Mouse (Mus musculus): Measurements from ENCODE around the gene Gltpd2. TPM values are rescaled to one million over a fixed set of nuclear protein-coding genes. Genes with fewer than 3 reads are reported as not detected.

The Gltpd2 gene
- total and polyA plus RNA-seq, 3 experiments: 0.06 TPM; not detected in 2

DNA sequence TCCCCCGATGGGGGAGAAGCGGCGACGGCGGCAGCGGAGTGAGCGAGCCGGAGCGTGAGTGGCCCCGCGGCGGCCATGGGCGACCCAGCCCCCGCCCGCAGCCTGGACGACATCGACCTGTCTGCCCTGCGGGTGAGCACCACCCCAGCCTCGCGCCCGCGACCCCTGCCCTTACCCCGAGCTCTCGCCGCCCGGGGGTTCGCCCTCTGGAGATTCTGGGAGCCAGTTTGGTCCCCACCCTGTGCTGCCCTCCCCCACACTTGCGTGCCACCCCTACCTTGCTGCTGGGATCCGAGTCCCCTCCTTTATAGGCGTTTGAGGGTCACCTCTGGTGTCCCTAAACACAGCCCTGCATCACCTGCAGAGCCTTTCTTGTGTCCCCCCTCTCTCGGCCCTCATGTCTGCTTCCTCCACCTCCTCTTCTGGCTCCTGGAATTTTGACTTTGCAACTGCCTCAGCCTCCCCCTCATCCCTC, 44.0 kb downstream of the Gltpd2 start:
- DNase-seq (ENCODE audit: low read depth, low spot score): no peak
- H3K9ac ChIP-seq (ENCODE audit: control insufficient read depth, low read depth, low read length, poor library complexity, severe bottlenecking): peak overlapping the region; percentile 83
- H3K9me3 ChIP-seq (replicated peaks; ENCODE audit: insufficient read depth, low read length): no peaks in the 10 kb centered on the region
- H3K4me1 ChIP-seq (ENCODE audit: control insufficient read depth in 1 of 2, insufficient read depth in 2 of 2, low read length in 2 of 2): peaks cover 0 to 27% of the 10 kb centered on the region in 2 experiments; a peak in 3 of 4 replicates
- H3K79me2 ChIP-seq (ENCODE audit: control insufficient read depth, insufficient read depth, low read length, poor library complexity): peaks cover 24% of the 10 kb centered on the region
- TF ChIP-seq ELF1 (IDR thresholded peaks at IDR 0.05; ENCODE audit: low read depth, low read length) (no peak), NRF1 (IDR thresholded peaks at IDR 0.05; ENCODE audit: insufficient read depth, low read depth, low read length, poor library complexity, severe bottlenecking) (0 out of 2 replicates have a peak, but pooled peaks have one; percentile 8), USF1 (IDR thresholded peaks at IDR 0.05; ENCODE audit: low read depth, low read length) (no peak), MAZ (IDR thresholded peaks at IDR 0.05; ENCODE audit: low read depth, low read length) (peak; percentile 24; the same call in 1 of the 2 replicates), EP300 (IDR thresholded peaks at IDR 0.05; ENCODE audit: low read depth in 1 of 2, low read length in 2 of 2) (no peak), E2F4 (IDR thresholded peaks at IDR 0.05; ENCODE audit: borderline replicate concordance, low read depth, low read length) (no peak), CTCF (IDR thresholded peaks at IDR 0.05 in 2 of 3, conservative IDR thresholded peaks at IDR 0.05 in 1 of 3; ENCODE audit: control insufficient read depth in 1 of 3, insufficient read depth in 1 of 3, low read depth in 2 of 3, low read length in 3 of 3, poor library complexity in 1 of 3, severe bottlenecking in 1 of 3) (no peak), HCFC1 (IDR thresholded peaks at IDR 0.05; ENCODE audit: low read depth, low read length) (no peak), USF2 (IDR thresholded peaks at IDR 0.05; ENCODE audit: borderline replicate concordance in 1 of 2, insufficient read depth in 1 of 2, low read depth in 1 of 2, low read length in 2 of 2) (no peak)
- peak overlapping the region; percentile 73 to 75 for H3K4me3 ChIP-seq (ENCODE audit: control insufficient read depth in 1 of 2, insufficient read depth in 1 of 2, low read depth in 2 of 2, low read length in 2 of 2)
- no peaks in the 10 kb centered on the region for H3K27me3 ChIP-seq (ENCODE audit: control insufficient read depth in 1 of 2, insufficient read depth in 2 of 2, low read length in 2 of 2)
- peaks cover 0 to 19% of the 10 kb centered on the region in 2 experiments; a peak in 2 of 4 replicates for H3K36me3 ChIP-seq (ENCODE audit: control insufficient read depth in 1 of 2, insufficient read depth in 2 of 2, low read length in 2 of 2)
- H3K27ac ChIP-seq (ENCODE audit: control insufficient read depth, low read depth, low read length): peak overlapping the region; percentile 20

DNA sequence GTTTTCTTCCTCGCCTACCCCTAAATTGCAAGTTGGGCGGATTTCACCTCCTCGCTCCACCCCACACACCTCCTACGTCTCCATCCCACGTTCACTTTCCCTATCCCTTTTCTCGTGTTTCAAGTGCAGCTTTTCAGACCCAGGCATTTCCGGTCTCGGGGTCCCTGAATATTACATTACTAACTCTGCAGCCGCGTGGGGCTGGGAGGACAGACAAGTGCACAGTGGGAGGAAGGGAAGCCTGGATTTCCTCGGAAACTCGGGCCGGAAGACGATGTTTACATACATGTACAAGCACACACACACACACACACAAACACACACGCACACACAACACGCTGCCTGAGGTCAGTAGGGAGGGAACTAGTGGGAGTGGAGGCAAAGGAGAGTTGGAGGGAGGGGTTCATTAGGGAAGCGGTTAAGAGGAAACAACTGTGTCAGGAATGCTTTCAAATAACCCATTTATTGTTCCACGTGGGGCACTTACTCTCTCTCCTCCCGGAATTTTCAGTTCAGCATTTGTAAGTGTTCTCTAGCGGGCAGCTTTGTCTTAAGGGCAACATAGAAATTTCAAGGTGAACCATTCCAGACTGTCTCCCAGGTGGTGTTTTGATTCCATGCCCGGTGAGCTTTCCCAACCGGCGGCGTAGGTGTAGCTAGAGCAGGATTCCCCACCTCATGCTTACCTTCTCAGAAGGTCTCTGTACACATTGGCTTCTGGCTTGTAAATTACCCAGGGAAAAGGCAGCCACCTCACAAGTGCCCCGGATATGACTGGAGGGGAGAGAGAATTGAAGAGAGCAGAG, 44.7 kb downstream of the Gltpd2 start:
- Histone ChIP-seq H3K27ac (ENCODE audit: control insufficient read depth, low read depth, low read length) (peak overlapping the region; percentile 20), H3K36me3 (ENCODE audit: control insufficient read depth in 1 of 2, insufficient read depth in 2 of 2, low read length in 2 of 2) (peaks cover 0 to 19% of the 10 kb centered on the region in 2 experiments; a peak in 2 of 4 replicates), H3K4me1 (ENCODE audit: control insufficient read depth in 1 of 2, insufficient read depth in 2 of 2, low read length in 2 of 2) (peaks cover 0 to 27% of the 10 kb centered on the region in 2 experiments; a peak in 3 of 4 replicates), H3K9me3 (replicated peaks; ENCODE audit: insufficient read depth, low read length) (no peaks in the 10 kb centered on the region), H3K79me2 (ENCODE audit: control insufficient read depth, insufficient read depth, low read length, poor library complexity) (peaks cover 26% of the 10 kb centered on the region), H3K9ac (ENCODE audit: control insufficient read depth, low read depth, low read length, poor library complexity, severe bottlenecking) (peak overlapping the region; percentile 83), H3K27me3 (ENCODE audit: control insufficient read depth in 1 of 2, insufficient read depth in 2 of 2, low read length in 2 of 2) (no peaks in the 10 kb centered on the region), H3K4me3 (ENCODE audit: control insufficient read depth in 1 of 2, insufficient read depth in 1 of 2, low read depth in 2 of 2, low read length in 2 of 2) (peak overlapping the region; percentile 73 to 75)
- peak in 1 of 2 experiments; percentile 6; a peak in 1 of 4 replicates for TF ChIP-seq EP300 (IDR thresholded peaks at IDR 0.05; ENCODE audit: low read depth in 1 of 2, low read length in 2 of 2)
- 0 out of 2 replicates have a peak, but pooled peaks have one; percentile 3 for TF ChIP-seq MYC (IDR thresholded peaks at IDR 0.05; ENCODE audit: low read depth, low read length)
- 0 out of 2 replicates have a peak, but pooled peaks have one; percentile 16 for TF ChIP-seq TBP (IDR thresholded peaks at IDR 0.05; ENCODE audit: low read depth, low read length)
- no peak for TF ChIP-seq BHLHE40 (IDR thresholded peaks at IDR 0.05; ENCODE audit: borderline replicate concordance, low read depth, low read length)
- TF ChIP-seq SIN3A (IDR thresholded peaks at IDR 0.05; ENCODE audit: low read length): peak; percentile 54
- TF ChIP-seq MAX (IDR thresholded peaks at IDR 0.05; ENCODE audit: low read length): peak; percentile 8; the same call in 1 of the 2 replicates
- TF ChIP-seq CHD1 (IDR thresholded peaks at IDR 0.05; ENCODE audit: low read depth, low read length): 0 out of 2 replicates have a peak, but pooled peaks have one; percentile 63
- TF ChIP-seq GABPA (IDR thresholded peaks at IDR 0.05; ENCODE audit: low read depth, low read length): no peak
- peak in 1 of 2 experiments; percentile 22; a peak in 1 of 4 replicates for TF ChIP-seq POLR2A (IDR thresholded peaks at IDR 0.05; ENCODE audit: control insufficient read depth in 1 of 2, insufficient read depth in 1 of 2, low read depth in 1 of 2, low read length in 2 of 2, poor library complexity in 1 of 2)
- TF ChIP-seq MAZ (IDR thresholded peaks at IDR 0.05; ENCODE audit: low read depth, low read length): peak; percentile 19; the same call in 1 of the 2 replicates
- peak; percentile 73 for TF ChIP-seq MXI1 (IDR thresholded peaks at IDR 0.05; ENCODE audit: low read depth, low read length)
- no peak for TF ChIP-seq SMC3 (IDR thresholded peaks at IDR 0.05; ENCODE audit: low read depth, low read length)
- DNase-seq (ENCODE audit: low read depth, low spot score): peak; percentile 70

All from MEL (cell line).